Mouse (Mus musculus) myocyte (in vitro differentiated cells): Measurements from ENCODE around the gene 1700017D01Rik. TPM values are rescaled to one million over a fixed set of nuclear protein-coding genes. Genes with fewer than 3 reads are reported as not detected.
"Not testable (repeated sequence)": the region's sequence is repeated elsewhere in the genome, so short reads cannot be mapped to it uniquely, and the experiment has no call there.

Experiments
- H3K27me3 ChIP-seq: one replicate; pipeline ENCODE4 v1.6.1; 2011; ENCODE audit not compliant: control insufficient read depth, insufficient read depth, insufficient read length
- H3K36me3 ChIP-seq: one replicate; pipeline ENCODE4 v1.6.1; 2011; ENCODE audit not compliant: control insufficient read depth, insufficient read depth
- H3K4me2 ChIP-seq: one replicate; pipeline ENCODE4 v1.6.1; 2011; ENCODE audit warnings: low read depth, control low read depth
- H3K4me3 ChIP-seq: one replicate; pipeline ENCODE4 v1.5.1; 2011; ENCODE audit warnings: mild to moderate bottlenecking, control low read depth, moderate library complexity
- H3K79me2 ChIP-seq: one replicate; pipeline ENCODE4 v1.6.1; 2011; ENCODE audit not compliant: control insufficient read depth, insufficient read depth
- H3ac ChIP-seq: one replicate; pipeline ENCODE4 v1.6.1; 2011; ENCODE audit not compliant: control insufficient read depth, insufficient read length
- CEBPB ChIP-seq: IDR thresholded peaks from 2 replicates; pipeline ENCODE4 v1.6.1; 2011; ENCODE audit warnings: mild to moderate bottlenecking, moderate library complexity; ENCODE audit not compliant: poor library complexity, insufficient read depth, severe bottlenecking
- E2F4 ChIP-seq: IDR thresholded peaks from one replicate; pipeline ENCODE4 v1.6.1; 2011; ENCODE audit warnings: mild to moderate bottlenecking, control low read depth, moderate library complexity; ENCODE audit not compliant: insufficient read depth
- MAX ChIP-seq: IDR thresholded peaks from one replicate; pipeline ENCODE4 v1.6.1; 2011; ENCODE audit warnings: low read depth, mild to moderate bottlenecking, control low read depth
- MYOD1 ChIP-seq, 3 experiments: IDR thresholded peaks; one replicate each; pipeline ENCODE4 v1.6.1; 2011; ENCODE audit warnings: control low read depth in 2 of 3, low read depth in 2 of 3, mild to moderate bottlenecking in 2 of 3, moderate library complexity in 1 of 3; ENCODE audit not compliant: insufficient read length in 2 of 3, control insufficient read depth in 1 of 3
- MYOG ChIP-seq, 3 experiments: IDR thresholded peaks; one replicate each; pipeline ENCODE4 v1.6.1; 2011; ENCODE audit warnings: control low read depth in 2 of 3, low read depth in 2 of 3, mild to moderate bottlenecking in 2 of 3; ENCODE audit not compliant: insufficient read length in 2 of 3, control insufficient read depth in 1 of 3, insufficient read depth in 1 of 3
- POLR2A ChIP-seq: IDR thresholded peaks from one replicate; pipeline ENCODE4 v1.6.1; 2011; ENCODE audit warnings: low read depth, mild to moderate bottlenecking, control low read depth, moderate library complexity; ENCODE audit not compliant: insufficient read length
- POLR2AphosphoS2 ChIP-seq: IDR thresholded peaks from one replicate; pipeline ENCODE4 v1.6.1; 2011; ENCODE audit warnings: low read depth, control low read depth; ENCODE audit not compliant: insufficient read length
- REST ChIP-seq: IDR thresholded peaks from one replicate; pipeline ENCODE4 v1.6.1; 2011; ENCODE audit warnings: mild to moderate bottlenecking, control low read depth, moderate library complexity; ENCODE audit not compliant: insufficient read depth, insufficient read length
- SRF ChIP-seq: IDR thresholded peaks from one replicate; pipeline ENCODE4 v1.6.1; 2011; ENCODE audit warnings: low read depth; ENCODE audit not compliant: control insufficient read depth, insufficient read length
- TCF12 ChIP-seq: IDR thresholded peaks from one replicate; pipeline ENCODE4 v1.6.1; 2011; ENCODE audit warnings: mild to moderate bottlenecking, control low read depth; ENCODE audit not compliant: poor library complexity, insufficient read depth, severe bottlenecking
- TCF3 ChIP-seq: IDR thresholded peaks from one replicate; pipeline ENCODE4 v1.6.1; 2011; ENCODE audit warnings: low read depth, control low read depth; ENCODE audit not compliant: insufficient read length
- USF1 ChIP-seq: IDR thresholded peaks from one replicate; pipeline ENCODE4 v1.6.1; 2011; ENCODE audit warnings: low read depth, mild to moderate bottlenecking, control low read depth, moderate library complexity
- polyA plus RNA-seq: library from polyadenylated mRNA; unstranded; fragments of >200 nt; fragmentation: generic; extraction: Trizol; gene quantifications from one replicate; pipeline ENCODE4 v1.2.1, GENCODE M21; 2012; ENCODE audit warnings: missing spikeins

The 1700017D01Rik gene
- polyA plus RNA-seq, 1 experiment: not detected

- TF ChIP-seq POLR2AphosphoS2 (no peak), USF1 (no peak), MYOD1 (IDR thresholded peaks at IDR 0.05; ENCODE audit: control insufficient read depth in 1 of 3, insufficient read length in 2 of 3, low read depth in 2 of 3) (no peak), MYOG (IDR thresholded peaks at IDR 0.05; ENCODE audit: control insufficient read depth in 1 of 3, insufficient read depth in 1 of 3, insufficient read length in 2 of 3, low read depth in 2 of 3) (no peak), E2F4 (no peak), SRF (no peak), CEBPB (no peak), MAX (no peak), POLR2A (no peak), REST (no peak), TCF12 (no peak)
- Histone ChIP-seq H3ac (no peak overlapping the region), H3K4me3 (no peak overlapping the region), H3K4me2 (no peak overlapping the region), H3K36me3 (no peaks in the 10 kb centered on the region), H3K27me3 (no peaks in the 10 kb centered on the region), H3K79me2 (no peaks in the 10 kb centered on the region)
Measured at GRCm38 (mm10) chr19:11129702-11130101, 974 bp downstream of the 1700017D01Rik start.

- not testable (repeated sequence) for H3K27me3 ChIP-seq, H3K4me3 ChIP-seq, H3K4me2 ChIP-seq, H3K79me2 ChIP-seq, H3K36me3 ChIP-seq, H3ac ChIP-seq
Measured at GRCm38 (mm10) chr19:11121016-11121420, 9.7 kb downstream of the 1700017D01Rik start.

GRCm38 (mm10) chr19:11119338-11119737 lies 11.3 kb downstream of the 1700017D01Rik start:
- no peaks in the 10 kb centered on the region for H3K79me2 ChIP-seq
- TF ChIP-seq POLR2AphosphoS2 (no peak), POLR2A (no peak), MYOD1 (IDR thresholded peaks at IDR 0.05; ENCODE audit: control insufficient read depth in 1 of 3, insufficient read length in 2 of 3, low read depth in 2 of 3) (no peak), REST (no peak)

GRCm38 (mm10) chr19:11107746-11108145 lies 22.9 kb downstream of the 1700017D01Rik start:
- H3K36me3 ChIP-seq: no peaks in the 10 kb centered on the region
- H3K4me2 ChIP-seq: no peak overlapping the region
- H3ac ChIP-seq: no peak overlapping the region
- no peak for TF ChIP-seq E2F4
- no peak for TF ChIP-seq POLR2AphosphoS2
- no peak for TF ChIP-seq MYOD1 (IDR thresholded peaks at IDR 0.05; ENCODE audit: control insufficient read depth in 1 of 3, insufficient read length in 2 of 3, low read depth in 2 of 3)
- no peak for TF ChIP-seq MAX
- TF ChIP-seq USF1: no peak
- H3K79me2 ChIP-seq: no peaks in the 10 kb centered on the region
- H3K27me3 ChIP-seq: no peaks in the 10 kb centered on the region
- H3K4me3 ChIP-seq: no peak overlapping the region

More at GRCm38 (mm10) chr19:11119338-11119737, 11.3 kb downstream of the 1700017D01Rik start:
- no peak overlapping the region for H3K4me2 ChIP-seq
- H3K27me3 ChIP-seq: no peaks in the 10 kb centered on the region
- no peaks in the 10 kb centered on the region for H3K36me3 ChIP-seq
- H3K4me3 ChIP-seq: no peak overlapping the region
- H3ac ChIP-seq: no peak overlapping the region

GRCm38 (mm10) chr19:11101880-11102279 lies 28.8 kb downstream of the 1700017D01Rik start:
- TF ChIP-seq POLR2AphosphoS2 (no peak), CEBPB (no peak), REST (no peak), MYOG (IDR thresholded peaks at IDR 0.05; ENCODE audit: control insufficient read depth in 1 of 3, insufficient read depth in 1 of 3, insufficient read length in 2 of 3, low read depth in 2 of 3) (no peak), USF1 (no peak), TCF3 (no peak), POLR2A (no peak)
- Histone ChIP-seq H3K4me2 (no peak overlapping the region), H3K4me3 (no peak overlapping the region), H3K27me3 (no peaks in the 10 kb centered on the region), H3K36me3 (no peaks in the 10 kb centered on the region), H3ac (no peak overlapping the region), H3K79me2 (no peaks in the 10 kb centered on the region)

- no peaks in the 10 kb centered on the region for H3K36me3 ChIP-seq
- no peak overlapping the region for H3ac ChIP-seq
- no peak overlapping the region for H3K4me3 ChIP-seq
- no peak overlapping the region for H3K4me2 ChIP-seq
- TF ChIP-seq POLR2A (no peak), SRF (no peak), CEBPB (no peak), TCF3 (no peak), MYOD1 (IDR thresholded peaks at IDR 0.05; ENCODE audit: control insufficient read depth in 1 of 3, insufficient read length in 2 of 3, low read depth in 2 of 3) (no peak), POLR2AphosphoS2 (no peak), TCF12 (no peak), USF1 (no peak), MYOG (IDR thresholded peaks at IDR 0.05; ENCODE audit: control insufficient read depth in 1 of 3, insufficient read depth in 1 of 3, insufficient read length in 2 of 3, low read depth in 2 of 3) (no peak), MAX (no peak), REST (no peak), E2F4 (no peak)
- H3K27me3 ChIP-seq: no peaks in the 10 kb centered on the region
- H3K79me2 ChIP-seq: no peaks in the 10 kb centered on the region
Measured at GRCm38 (mm10) chr19:11098401-11098800, 32.3 kb downstream of the 1700017D01Rik start.

- not testable (repeated sequence) for H3K27me3 ChIP-seq, H3K36me3 ChIP-seq, H3ac ChIP-seq, H3K4me3 ChIP-seq, H3K4me2 ChIP-seq, H3K79me2 ChIP-seq
Measured at GRCm38 (mm10) chr19:11092131-11092530, 38.5 kb downstream of the 1700017D01Rik start.
